Mouse (Mus musculus) kidney, adult 2 months (tissue): ENCODE data around the gene Gm9837.

Experiments
- CTCF ChIP-seq: fragments of 200-500 bp; conservative IDR thresholded peaks from 2 replicates; pipeline ENCODE4 v1.5.1; 2011; ENCODE audit warnings: low read depth, mild to moderate bottlenecking, control low read depth, low read length, moderate library complexity, mixed read lengths; ENCODE audit not compliant: insufficient read depth, insufficient read length
- POLR2A ChIP-seq: fragments of 200-500 bp; IDR thresholded peaks from one replicate; pipeline ENCODE4 v1.6.1; 2011; ENCODE audit warnings: low read depth, low read length, control low read depth

- TF ChIP-seq POLR2A (no peak), CTCF (no peak)
Measured at GRCm38 (mm10) chr11:53505026-53505663, 34.9 kb upstream of the Gm9837 start.
